Mouse (Mus musculus) adrenal gland, postnatal 14 days (tissue): ENCODE data around the gene Olfr639. TPM values are rescaled to one million over a fixed set of nuclear protein-coding genes. Genes with fewer than 3 reads are reported as not detected.
"Not testable (repeated sequence)": the region's sequence is repeated elsewhere in the genome, so short reads cannot be mapped to it uniquely, and the experiment has no call there.

Experiments used
- DNase-seq: peaks from one replicate; pipeline ENCODE4 v3.0.0; 2021; ENCODE audit warnings: mixed read lengths
- long read RNA-seq, 2 experiments: library from polyadenylated mRNA; stranded (forward); transcript quantifications; one replicate each; pipeline ENCODE4 v2.0.0; 2021
- total RNA-seq: library from RNA; stranded (reverse); gene quantifications from 2 replicates; pipeline ENCODE4 v1.2.3, GENCODE M21; 2021

Gene Olfr639
- not detected in 2 replicates for total RNA-seq
- long read RNA-seq, experiment 1 = 0 reads
- long read RNA-seq, experiment 2 = 0 reads

GRCm38 (mm10) chr7:104017203-104017602 is at the start of gene Olfr639:
Olfr639 (minus strand) TSS chr7:104017303.
- DNase-seq = no peak

GRCm38 (mm10) chr7:104061345-104061744 is 44.2 kb upstream of the Olfr639 start, which contains the start of gene 4930516K23Rik:
4930516K23Rik (minus strand) TSS chr7:104061445.
- no peak for DNase-seq

- no peak for DNase-seq
Measured at GRCm38 (mm10) chr7:104059215-104059614, 42.1 kb upstream of the Olfr639 start.

GRCm38 (mm10) chr7:104052566-104052965 is 35.5 kb upstream of the Olfr639 start, which contains the start of gene Olfr642:
Olfr642 (minus strand) TSS chr7:104052666.
- no peak for DNase-seq

- no peak for DNase-seq
Measured at GRCm38 (mm10) chr7:104050745-104051144, 33.6 kb upstream of the Olfr639 start.

GRCm38 (mm10) chr7:104035145-104035544 is 18.0 kb upstream of the Olfr639 start, which contains the start of gene Olfr641:
Olfr641 (plus strand) TSS chr7:104035445.
- no peak for DNase-seq

- no peak for DNase-seq
Measured at GRCm38 (mm10) chr7:104026978-104027377, 9.9 kb upstream of the Olfr639 start.

- DNase-seq = no peak
Measured at GRCm38 (mm10) chr7:104025473-104025872, 8.4 kb upstream of the Olfr639 start, which contains the start of gene Olfr640. Olfr640 (minus strand) TSS chr7:104025573.

- no peak for DNase-seq
Measured at GRCm38 (mm10) chr7:104021651-104022050, 4.5 kb upstream of the Olfr639 start.

GRCm38 (mm10) chr7:104018953-104019352 is 1.9 kb upstream of the Olfr639 start:
- DNase-seq = no peak

- DNase-seq = no peak
Measured at GRCm38 (mm10) chr7:103999124-103999523, 18.0 kb downstream of the Olfr639 start.

GRCm38 (mm10) chr7:103998446-103998845 is 18.7 kb downstream of the Olfr639 start, which contains the start of gene Olfr638:
Olfr638 (plus strand) TSS chr7:103998746.
- DNase-seq = no peak

GRCm38 (mm10) chr7:103971782-103972181 is 45.3 kb downstream of the Olfr639 start:
- no peak for DNase-seq

GRCm38 (mm10) chr7:103970852-103971251 is 46.3 kb downstream of the Olfr639 start, which contains the start of gene Olfr635:
Olfr635 (plus strand) TSS chr7:103971152.
- no peak for DNase-seq

- DNase-seq = not testable (repeated sequence)
Measured at GRCm38 (mm10) chr7:103966873-103967272, 50.2 kb downstream of the Olfr639 start.

Other genes with a start within 250 kb of the Olfr639 start
- gene Olfr69, start 245.7 kb downstream of the Olfr639 start, total RNA-seq = not detected in 2 replicates
- gene Olfr68, start 237.6 kb downstream of the Olfr639 start, total RNA-seq = not detected in 2 replicates
- gene Olfr67, start 225.5 kb downstream of the Olfr639 start, total RNA-seq = not detected in 2 replicates
- 1,182 and 1,430 TPM in 2 replicates for gene Hbb-bt, start 203.3 kb downstream of the Olfr639 start, total RNA-seq
- 8,688 and 11,965 TPM in 2 replicates for gene Hbb-bs, start 189.2 kb downstream of the Olfr639 start, total RNA-seq
- gene Hbb-bh2, start 176.8 kb downstream of the Olfr639 start, total RNA-seq = not detected in 2 replicates
- gene Hbb-bh1, start 174.1 kb downstream of the Olfr639 start, total RNA-seq = not detected in 2 replicates
- gene Hbb-y, start 164.1 kb downstream of the Olfr639 start, total RNA-seq = not detected in 2 replicates
- gene Olfr66, start 131.1 kb downstream of the Olfr639 start, total RNA-seq = not detected in 2 replicates
- gene Olfr64, start 122.8 kb downstream of the Olfr639 start, total RNA-seq = not detected in 2 replicates
- gene Olfr65, start 113.8 kb downstream of the Olfr639 start, total RNA-seq = not detected in 2 replicates
- not detected in 2 replicates for gene Olfr631, start 88.5 kb downstream of the Olfr639 start, total RNA-seq
- gene Olfr632, start 83.0 kb downstream of the Olfr639 start, total RNA-seq = not detected in 2 replicates
- gene Olfr633, start 72.9 kb downstream of the Olfr639 start, total RNA-seq = not detected in 2 replicates
- not detected in 2 replicates for gene Olfr635, start 46.2 kb downstream of the Olfr639 start, total RNA-seq
- not detected in 2 replicates for gene Olfr638, start 18.6 kb downstream of the Olfr639 start, total RNA-seq
- gene Olfr640, start 8.3 kb upstream of the Olfr639 start, total RNA-seq = not detected in 2 replicates
- gene Olfr641, start 18.1 kb upstream of the Olfr639 start, total RNA-seq = not detected in 2 replicates
- not detected in 2 replicates for gene Olfr642, start 35.4 kb upstream of the Olfr639 start, total RNA-seq
- not detected in 2 replicates for gene 4930516K23Rik, start 44.1 kb upstream of the Olfr639 start, total RNA-seq
- gene Olfr644, start 54.6 kb upstream of the Olfr639 start, total RNA-seq = not detected in 2 replicates
- not detected in 2 replicates for gene Olfr645, start 68.2 kb upstream of the Olfr639 start, total RNA-seq
- not detected in 2 replicates for gene Olfr646, start 87.6 kb upstream of the Olfr639 start, total RNA-seq
- not detected in 2 replicates for gene Ubqln5, start 112.5 kb upstream of the Olfr639 start, total RNA-seq
- not detected in 2 replicates for gene Olfr643, start 120.1 kb upstream of the Olfr639 start, total RNA-seq
- gene Ubqln3, start 126.0 kb upstream of the Olfr639 start, total RNA-seq = not detected in 2 replicates
- gene Ubqlnl, start 133.3 kb upstream of the Olfr639 start, total RNA-seq = not detected in 2 replicates
- not detected in 2 replicates for gene Olfm5, start 147.5 kb upstream of the Olfr639 start, total RNA-seq
- not detected in 2 replicates for gene Olfr648, start 166.1 kb upstream of the Olfr639 start, total RNA-seq
- gene Olfr649, start 178.7 kb upstream of the Olfr639 start, total RNA-seq = not detected in 2 replicates
- gene Trim6, start 201.5 kb upstream of the Olfr639 start, total RNA-seq = 0.30 and 0.74 TPM in 2 replicates
- 5.9 and 7.7 TPM in 2 replicates for gene Trim34a, start 227.2 kb upstream of the Olfr639 start, total RNA-seq